Mouse (Mus musculus): ENCODE results near the gene Ankrd34a. TPM values are rescaled to one million over a fixed set of nuclear protein-coding genes. Genes with fewer than 3 reads are reported as not detected.

Gene Ankrd34a
- not detected in 2 replicates for total RNA-seq (2015; ENCODE audit: low replicate concordance)
- not detected in 2 replicates for total RNA-seq (2017; ENCODE audit: low replicate concordance)

GRCm38 (mm10) chr3:96596228-96596707 lies at the start of gene Ankrd34a:
Gene Ankrd34a, plus strand, starts transcription at chr3:96596636.
- ATAC-seq (replicated peaks; ENCODE audit: low FRiP score, poor library complexity, severe bottlenecking): no peak

GRCm38 (mm10) chr3:96546880-96547279 lies 49.6 kb upstream of the Ankrd34a start:
- no peak for ATAC-seq (replicated peaks; ENCODE audit: low FRiP score, poor library complexity, severe bottlenecking)

GRCm38 (mm10) chr3:96547389-96547960 lies 49.0 kb upstream of the Ankrd34a start:
- ATAC-seq (replicated peaks; ENCODE audit: low FRiP score, poor library complexity, severe bottlenecking): peak; percentile 77

- no peak for ATAC-seq (replicated peaks; ENCODE audit: low FRiP score, poor library complexity, severe bottlenecking)
These were observed 47.6 kb upstream of the Ankrd34a start for GRCm38 (mm10) chr3:96548824-96549223.

- ATAC-seq (replicated peaks; ENCODE audit: low FRiP score, poor library complexity, severe bottlenecking): no peak
These were observed 47.1 kb upstream of the Ankrd34a start for GRCm38 (mm10) chr3:96549346-96549745.

GRCm38 (mm10) chr3:96551203-96551602 lies 45.2 kb upstream of the Ankrd34a start:
- no peak for ATAC-seq (replicated peaks; ENCODE audit: low FRiP score, poor library complexity, severe bottlenecking)

GRCm38 (mm10) chr3:96551890-96552289 lies 44.5 kb upstream of the Ankrd34a start:
- no peak for ATAC-seq (replicated peaks; ENCODE audit: low FRiP score, poor library complexity, severe bottlenecking)

- ATAC-seq (replicated peaks; ENCODE audit: low FRiP score, poor library complexity, severe bottlenecking): no peak
These were observed 42.8 kb upstream of the Ankrd34a start for GRCm38 (mm10) chr3:96553601-96554000.

GRCm38 (mm10) chr3:96554251-96554650 lies 42.2 kb upstream of the Ankrd34a start:
- ATAC-seq (replicated peaks; ENCODE audit: low FRiP score, poor library complexity, severe bottlenecking): no peak

GRCm38 (mm10) chr3:96555041-96555596 lies 41.3 kb upstream of the Ankrd34a start:
- ATAC-seq (replicated peaks; ENCODE audit: low FRiP score, poor library complexity, severe bottlenecking): no peak

- no peak for ATAC-seq (replicated peaks; ENCODE audit: low FRiP score, poor library complexity, severe bottlenecking)
These were observed 40.3 kb upstream of the Ankrd34a start for GRCm38 (mm10) chr3:96555999-96556614.

GRCm38 (mm10) chr3:96556651-96557635 lies 39.5 kb upstream of the Ankrd34a start:
- peak; percentile 45; the same call in 1 of the 2 replicates for ATAC-seq (replicated peaks; ENCODE audit: low FRiP score, poor library complexity, severe bottlenecking)

GRCm38 (mm10) chr3:96557694-96558093 lies 38.7 kb upstream of the Ankrd34a start, which contains the start of gene Txnip:
Gene Txnip, plus strand, starts transcription at chr3:96557957.
- ATAC-seq (replicated peaks; ENCODE audit: low FRiP score, poor library complexity, severe bottlenecking): peak; percentile 90

- ATAC-seq (replicated peaks; ENCODE audit: low FRiP score, poor library complexity, severe bottlenecking): peak; percentile 35
These were observed 38.3 kb upstream of the Ankrd34a start for GRCm38 (mm10) chr3:96558159-96558558.

- no peak for ATAC-seq (replicated peaks; ENCODE audit: low FRiP score, poor library complexity, severe bottlenecking)
These were observed 37.7 kb upstream of the Ankrd34a start for GRCm38 (mm10) chr3:96558668-96559196.

- no peak for ATAC-seq (replicated peaks; ENCODE audit: low FRiP score, poor library complexity, severe bottlenecking)
These were observed 37.0 kb upstream of the Ankrd34a start for GRCm38 (mm10) chr3:96559398-96559910.

- ATAC-seq (replicated peaks; ENCODE audit: low FRiP score, poor library complexity, severe bottlenecking): 0 out of 2 replicates have a peak, but pooled peaks have one; percentile 29
These were observed 36.3 kb upstream of the Ankrd34a start for GRCm38 (mm10) chr3:96559911-96560850.

Data from erythroid progenitor cell, adult 5-6 weeks (primary cell).